Mouse (Mus musculus): Measurements from ENCODE around the gene Acap2. TPM values are rescaled to one million over a fixed set of nuclear protein-coding genes. Genes with fewer than 3 reads are reported as not detected.

Gene Acap2
- polyA plus RNA-seq, 1 experiment, result 36.9 TPM

GRCm38 (mm10) chr16:31165907-31166306, 35.1 kb downstream of the Acap2 start:
- H3K4me1 ChIP-seq (ENCODE audit: control insufficient read depth, insufficient read depth, low read length), result peaks cover 12% of the 10 kb centered on the region; the same call in 1 of the 2 replicates
- DNase-seq, result peak; percentile 27 to 42
- H3K27me3 ChIP-seq (ENCODE audit: control insufficient read depth, insufficient read depth, low read length), result no peaks in the 10 kb centered on the region
- TF ChIP-seq CTCF (IDR thresholded peaks at IDR 0.05; ENCODE audit: borderline replicate concordance, insufficient read depth, low read depth, low read length) (no peak), POLR2A (IDR thresholded peaks at IDR 0.05; ENCODE audit: borderline replicate concordance, insufficient read depth, low read length) (no peak)
- H3K27ac ChIP-seq (ENCODE audit: insufficient read depth, low read length), result no peak overlapping the region
- 26% methylated on average over 4 of the region's 4 CpGs for whole genome bisulfite sequencing
- no peak overlapping the region for H3K4me3 ChIP-seq (replicated peaks; ENCODE audit: insufficient read depth, low read depth, low read length)

- 69% methylated on average over 4 of the region's 4 CpGs for WGBS
- no peaks in the 10 kb centered on the region for H3K27me3 ChIP-seq (ENCODE audit: control insufficient read depth, insufficient read depth, low read length)
- H3K27ac ChIP-seq (ENCODE audit: insufficient read depth, low read length), result no peak overlapping the region
- no peak overlapping the region for H3K4me3 ChIP-seq (replicated peaks; ENCODE audit: insufficient read depth, low read depth, low read length)
- TF ChIP-seq POLR2A (IDR thresholded peaks at IDR 0.05; ENCODE audit: borderline replicate concordance, insufficient read depth, low read length) (no peak), CTCF (IDR thresholded peaks at IDR 0.05; ENCODE audit: borderline replicate concordance, insufficient read depth, low read depth, low read length) (no peak)
- H3K4me1 ChIP-seq (ENCODE audit: control insufficient read depth, insufficient read depth, low read length), result peaks cover 13% of the 10 kb centered on the region; the same call in 1 of the 2 replicates
- DNase-seq, result no peak
Observed at GRCm38 (mm10) chr16:31165467-31165866, 35.6 kb downstream of the Acap2 start.

GRCm38 (mm10) chr16:31164125-31164524, 36.9 kb downstream of the Acap2 start:
- no peaks in the 10 kb centered on the region for H3K27me3 ChIP-seq (ENCODE audit: control insufficient read depth, insufficient read depth, low read length)
- peaks cover 15% of the 10 kb centered on the region; the same call in 1 of the 2 replicates for H3K4me1 ChIP-seq (ENCODE audit: control insufficient read depth, insufficient read depth, low read length)
- WGBS, result 61% methylated on average over 4 of the region's 4 CpGs
- H3K27ac ChIP-seq (ENCODE audit: insufficient read depth, low read length), result no peak overlapping the region
- DNase-seq, result peak; percentile 28 to 33
- TF ChIP-seq CTCF (IDR thresholded peaks at IDR 0.05; ENCODE audit: borderline replicate concordance, insufficient read depth, low read depth, low read length), result no peak
- no peak for TF ChIP-seq POLR2A (IDR thresholded peaks at IDR 0.05; ENCODE audit: borderline replicate concordance, insufficient read depth, low read length)
- no peak overlapping the region for H3K4me3 ChIP-seq (replicated peaks; ENCODE audit: insufficient read depth, low read depth, low read length)

GRCm38 (mm10) chr16:31160486-31160885, 40.6 kb downstream of the Acap2 start:
- peak in 1 of 2 experiments; percentile 25 for DNase-seq
- TF ChIP-seq CTCF (IDR thresholded peaks at IDR 0.05; ENCODE audit: borderline replicate concordance, insufficient read depth, low read depth, low read length) (no peak), POLR2A (IDR thresholded peaks at IDR 0.05; ENCODE audit: borderline replicate concordance, insufficient read depth, low read length) (no peak)
- Histone ChIP-seq H3K27ac (ENCODE audit: insufficient read depth, low read length) (no peak overlapping the region), H3K27me3 (ENCODE audit: control insufficient read depth, insufficient read depth, low read length) (no peaks in the 10 kb centered on the region), H3K4me3 (replicated peaks; ENCODE audit: insufficient read depth, low read depth, low read length) (no peak overlapping the region), H3K4me1 (ENCODE audit: control insufficient read depth, insufficient read depth, low read length) (peaks cover 8% of the 10 kb centered on the region; the same call in 1 of the 2 replicates)
- 31% methylated on average over 6 of the region's 6 CpGs for WGBS

- Histone ChIP-seq H3K27me3 (ENCODE audit: control insufficient read depth, insufficient read depth, low read length) (no peaks in the 10 kb centered on the region), H3K4me1 (ENCODE audit: control insufficient read depth, insufficient read depth, low read length) (peaks cover 8% of the 10 kb centered on the region; the same call in 1 of the 2 replicates)
- DNase-seq, result no peak
Observed at GRCm38 (mm10) chr16:31159491-31159890, 41.6 kb downstream of the Acap2 start.

GRCm38 (mm10) chr16:31149841-31150240, 51.2 kb downstream of the Acap2 start:
- Histone ChIP-seq H3K27ac (ENCODE audit: insufficient read depth, low read length) (no peak overlapping the region), H3K27me3 (ENCODE audit: control insufficient read depth, insufficient read depth, low read length) (no peaks in the 10 kb centered on the region), H3K4me3 (replicated peaks; ENCODE audit: insufficient read depth, low read depth, low read length) (no peak overlapping the region), H3K4me1 (ENCODE audit: control insufficient read depth, insufficient read depth, low read length) (no peaks in the 10 kb centered on the region)
- TF ChIP-seq CTCF (IDR thresholded peaks at IDR 0.05; ENCODE audit: borderline replicate concordance, insufficient read depth, low read depth, low read length) (no peak), POLR2A (IDR thresholded peaks at IDR 0.05; ENCODE audit: borderline replicate concordance, insufficient read depth, low read length) (no peak)
- 85% methylated on average over 4 of the region's 4 CpGs for WGBS
- DNase-seq, result no peak

More at GRCm38 (mm10) chr16:31159491-31159890, 41.6 kb downstream of the Acap2 start:
- H3K27ac ChIP-seq (ENCODE audit: insufficient read depth, low read length), result no peak overlapping the region
- TF ChIP-seq POLR2A (IDR thresholded peaks at IDR 0.05; ENCODE audit: borderline replicate concordance, insufficient read depth, low read length) (no peak), CTCF (IDR thresholded peaks at IDR 0.05; ENCODE audit: borderline replicate concordance, insufficient read depth, low read depth, low read length) (no peak)
- WGBS, result 22% methylated on average over 2 of the region's 2 CpGs
- no peak overlapping the region for H3K4me3 ChIP-seq (replicated peaks; ENCODE audit: insufficient read depth, low read depth, low read length)

- Histone ChIP-seq H3K4me3 (replicated peaks; ENCODE audit: insufficient read depth, low read depth, low read length) (no peak overlapping the region), H3K27ac (ENCODE audit: insufficient read depth, low read length) (no peak overlapping the region), H3K27me3 (ENCODE audit: control insufficient read depth, insufficient read depth, low read length) (no peaks in the 10 kb centered on the region), H3K4me1 (ENCODE audit: control insufficient read depth, insufficient read depth, low read length) (no peaks in the 10 kb centered on the region)
- no peak for TF ChIP-seq CTCF (IDR thresholded peaks at IDR 0.05; ENCODE audit: borderline replicate concordance, insufficient read depth, low read depth, low read length)
- no peak for TF ChIP-seq POLR2A (IDR thresholded peaks at IDR 0.05; ENCODE audit: borderline replicate concordance, insufficient read depth, low read length)
- DNase-seq, result no peak
- 87% methylated on average over 6 of the region's 6 CpGs for WGBS
Observed at GRCm38 (mm10) chr16:31148891-31149290, 52.2 kb downstream of the Acap2 start.

GRCm38 (mm10) chr16:31147766-31148165, 53.3 kb downstream of the Acap2 start:
- WGBS, result 66% methylated on average over 6 of the region's 6 CpGs
- no peak for TF ChIP-seq POLR2A (IDR thresholded peaks at IDR 0.05; ENCODE audit: borderline replicate concordance, insufficient read depth, low read length)
- no peaks in the 10 kb centered on the region for H3K27me3 ChIP-seq (ENCODE audit: control insufficient read depth, insufficient read depth, low read length)
- no peak overlapping the region for H3K27ac ChIP-seq (ENCODE audit: insufficient read depth, low read length)
- DNase-seq, result no peak
- H3K4me3 ChIP-seq (replicated peaks; ENCODE audit: insufficient read depth, low read depth, low read length), result no peak overlapping the region
- no peaks in the 10 kb centered on the region for H3K4me1 ChIP-seq (ENCODE audit: control insufficient read depth, insufficient read depth, low read length)

Data from cerebellum, adult 2 months (tissue).